Mouse (Mus musculus) CD4-positive, CD25-positive, alpha-beta regulatory T cell, adult 4 months (primary cell): ENCODE measurements around the gene Tmbim1. TPM values are rescaled to one million over a fixed set of nuclear protein-coding genes. Genes with fewer than 3 reads are reported as not detected.

Experiments used
- ATAC-seq: one replicate; pipeline ENCODE4 v1.8.0; 2017
- polyA plus RNA-seq, 2 experiments: library from polyadenylated mRNA; unstranded; fragments of 100-300 nt; shearing (Covaris generic); gene quantifications; one replicate each; pipeline ENCODE4 v1.2.1; 2017

Gene Tmbim1
- polyA plus RNA-seq, 2 experiments from 2014 or later = 16.7 to 27.5 TPM

- no peak for ATAC-seq
Measured at GRCm38 (mm10) chr1:74277883-74278537, 27.4 kb downstream of the Tmbim1 start.

GRCm38 (mm10) chr1:74277041-74277440, 28.4 kb downstream of the Tmbim1 start:
- no peak for ATAC-seq

DNA sequence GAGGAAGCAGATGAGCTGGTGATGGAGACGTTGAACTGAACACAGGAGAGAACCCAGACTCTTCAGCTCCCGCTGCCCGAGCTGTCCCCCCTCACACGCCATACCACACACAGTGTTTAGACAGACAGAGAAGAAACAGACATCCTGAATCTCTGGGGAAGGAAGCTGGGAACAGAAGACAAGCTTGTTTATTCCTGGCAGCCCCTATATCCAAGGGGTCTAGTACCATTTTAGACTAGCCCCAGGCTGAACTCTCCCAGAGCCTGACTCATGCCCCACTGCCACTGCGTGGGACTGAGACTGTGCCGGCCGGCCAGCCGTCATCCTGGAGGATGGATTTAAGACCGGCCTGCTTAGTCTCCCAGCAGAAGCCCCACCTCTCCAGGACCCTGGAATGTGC, 30.4 kb downstream of the Tmbim1 start:
- ATAC-seq = no peak

GRCm38 (mm10) chr1:74271659-74272058, 33.8 kb downstream of the Tmbim1 start:
- no peak for ATAC-seq

DNA sequence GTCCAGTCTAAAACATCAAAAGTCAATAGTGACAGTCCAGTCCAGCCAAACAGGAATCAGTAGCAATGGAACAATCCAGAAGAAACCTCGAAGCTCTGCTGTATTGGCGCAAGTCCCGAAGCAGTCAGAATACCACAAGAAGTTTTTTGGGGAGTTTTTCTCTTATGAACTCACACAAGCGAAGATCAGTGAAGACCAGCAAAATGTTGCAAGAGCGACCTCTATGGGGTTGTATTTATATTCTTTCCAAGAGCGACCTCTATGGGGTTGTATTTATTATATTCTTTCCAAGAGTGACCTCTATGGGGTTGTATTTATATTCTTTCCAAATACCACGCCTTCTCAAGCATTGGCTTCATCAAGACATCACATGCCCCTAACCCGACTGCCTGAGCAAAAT, 36.7 kb downstream of the Tmbim1 start:
- peak; percentile 58 for ATAC-seq

DNA sequence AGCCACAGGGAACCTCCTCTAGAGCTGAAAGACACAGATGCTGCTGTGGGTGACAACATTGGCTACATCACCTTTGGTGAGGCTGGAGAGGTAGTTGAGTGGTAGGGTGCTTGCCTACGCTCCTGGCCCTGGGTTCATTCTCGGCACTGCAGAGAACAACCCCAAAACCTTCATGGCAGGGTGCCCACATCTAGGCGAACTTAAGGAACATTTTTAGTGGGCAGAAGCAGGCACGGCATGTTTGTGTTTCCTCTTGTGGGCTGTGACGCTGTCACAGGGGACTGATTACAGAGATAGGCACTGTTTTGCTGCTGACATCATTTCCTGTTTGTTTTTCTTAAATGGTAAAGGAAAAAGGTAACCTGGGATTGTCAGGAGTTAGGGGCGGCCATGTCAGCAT, 42.9 kb downstream of the Tmbim1 start:
- peak; percentile 82 for ATAC-seq

DNA sequence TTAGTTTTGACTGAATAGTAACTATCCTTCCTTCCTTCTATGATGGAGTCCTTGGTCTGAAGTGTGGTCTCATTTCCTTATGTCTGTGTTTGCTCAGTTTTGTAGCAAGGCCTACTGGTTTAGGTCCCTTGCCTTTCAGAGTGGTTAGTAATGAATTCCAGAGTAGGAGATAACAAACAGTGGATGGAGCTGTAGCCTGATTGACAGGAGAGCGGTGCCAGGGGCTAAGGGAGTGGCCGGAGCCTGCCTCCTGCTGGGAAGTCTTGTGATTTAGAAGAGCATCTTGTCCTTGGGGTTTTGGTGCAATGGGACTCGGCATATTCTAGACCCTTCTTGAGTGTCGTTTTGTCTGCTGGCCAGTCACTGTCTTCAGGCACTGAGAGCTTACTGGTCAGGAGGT, 48.6 kb downstream of the Tmbim1 start:
- ATAC-seq = no peak

- no peak for ATAC-seq
Measured at GRCm38 (mm10) chr1:74255704-74256345, 49.6 kb downstream of the Tmbim1 start.

- ATAC-seq = no peak
Measured at GRCm38 (mm10) chr1:74250096-74250495, 55.3 kb downstream of the Tmbim1 start.

DNA sequence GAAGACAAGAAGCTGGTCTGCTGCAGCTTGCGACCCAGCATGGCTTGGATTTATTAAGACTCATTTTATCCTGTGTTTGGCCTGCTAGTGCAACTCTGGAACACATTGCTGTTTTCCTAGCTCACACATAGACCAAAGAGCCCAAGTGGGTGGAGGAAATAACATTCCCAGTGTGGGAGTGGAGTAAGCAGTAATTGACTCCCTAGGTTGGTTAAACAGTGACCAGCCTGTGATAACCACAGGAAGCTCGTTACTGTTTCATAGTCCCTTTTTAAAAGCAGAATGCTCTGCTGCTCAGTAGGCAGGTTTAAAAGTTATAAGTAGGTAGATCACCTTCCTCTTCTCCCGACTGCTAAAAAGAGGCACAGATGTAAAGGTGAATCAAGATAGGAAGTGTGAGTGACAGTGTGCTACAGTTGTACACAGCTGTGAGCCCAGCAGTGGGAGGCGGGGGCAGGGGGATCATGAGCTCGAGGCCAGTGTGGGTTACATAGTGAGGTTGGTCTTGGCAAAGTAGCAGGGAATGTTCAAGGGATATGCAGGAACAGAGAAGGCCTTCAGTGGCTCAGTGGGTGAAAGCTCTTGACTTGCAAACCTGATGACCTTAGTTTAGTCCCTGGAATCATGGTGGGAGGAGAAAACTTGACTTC, 56.0 kb downstream of the Tmbim1 start:
- ATAC-seq = no peak

DNA sequence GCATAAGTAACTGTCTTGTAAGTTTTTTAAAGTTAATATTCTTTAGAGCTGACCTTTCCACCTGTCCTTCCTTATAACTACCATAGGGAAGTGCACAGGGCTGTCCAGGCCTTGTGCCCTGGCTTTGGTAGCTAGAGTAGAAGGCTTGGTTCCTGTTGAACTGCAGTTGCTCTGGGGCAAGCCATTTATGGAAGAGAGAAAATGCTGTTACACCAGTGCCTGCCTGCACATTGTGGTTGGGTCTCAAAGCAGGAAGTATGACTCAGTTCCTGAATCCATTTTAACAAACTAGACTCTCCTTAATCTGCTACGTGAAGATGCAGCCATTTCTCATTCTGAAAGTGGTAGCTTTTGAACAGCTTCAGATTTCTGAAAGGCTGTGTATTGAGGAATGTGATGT, 56.6 kb downstream of the Tmbim1 start:
- peak; percentile 99 for ATAC-seq

DNA sequence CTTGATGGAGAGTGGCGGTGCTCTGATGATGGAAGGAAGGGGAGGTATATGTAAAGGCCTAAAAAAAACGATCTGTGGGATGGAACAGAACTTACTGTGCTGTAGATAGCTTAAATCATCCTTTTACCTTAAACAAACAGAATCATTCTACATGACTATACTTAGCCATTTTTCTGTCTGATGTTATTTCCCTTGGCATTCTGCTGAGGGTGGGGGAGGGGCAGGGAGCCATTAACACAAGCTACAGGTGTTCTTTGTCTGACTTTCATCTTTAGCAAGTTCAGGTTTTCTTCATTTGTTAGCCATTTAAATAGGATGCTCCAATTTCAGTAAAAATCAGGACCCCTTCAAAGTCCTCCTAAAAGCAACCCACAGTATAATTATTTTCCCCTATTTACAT, 59.9 kb downstream of the Tmbim1 start:
- ATAC-seq = no peak

DNA sequence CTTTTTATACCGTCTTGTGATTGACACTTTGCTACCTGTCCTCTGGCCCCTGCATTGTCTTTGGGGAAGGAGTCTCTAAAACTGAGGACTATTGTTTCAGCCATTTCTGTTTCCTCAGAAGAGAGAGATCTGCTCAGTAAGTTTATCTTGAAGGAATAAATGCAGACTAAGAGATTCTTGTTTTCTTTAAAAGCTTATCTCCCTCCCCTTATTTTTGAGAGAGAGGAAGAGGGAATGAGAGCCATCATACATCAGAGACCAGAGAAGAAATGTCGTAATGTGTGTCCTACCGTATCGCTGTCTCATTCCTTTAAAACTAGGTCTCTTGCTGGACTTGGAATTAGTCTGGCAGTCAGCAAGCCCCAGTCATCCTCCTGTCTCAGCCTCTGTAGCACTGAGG, 64.6 kb downstream of the Tmbim1 start:
- no peak for ATAC-seq

DNA sequence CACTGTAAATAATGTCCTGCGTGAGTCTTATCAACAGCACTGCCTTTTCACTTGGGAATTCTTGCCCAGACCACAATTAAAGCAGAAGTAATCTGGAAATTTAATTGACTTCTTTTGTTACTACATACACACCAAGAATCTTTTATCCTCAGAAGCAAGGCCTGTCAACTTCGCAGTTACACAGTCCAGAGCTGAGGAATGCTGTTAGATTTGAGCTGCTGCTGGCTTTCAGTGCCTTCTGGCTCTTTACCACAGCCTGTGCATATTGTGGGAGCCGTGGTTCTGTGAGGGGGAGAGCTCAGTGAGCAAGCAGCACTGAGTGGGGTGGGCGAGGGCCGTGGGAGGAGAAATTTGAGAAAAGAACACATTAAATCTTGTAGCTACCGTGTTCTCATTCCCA, 65.1 kb downstream of the Tmbim1 start:
- no peak for ATAC-seq

DNA sequence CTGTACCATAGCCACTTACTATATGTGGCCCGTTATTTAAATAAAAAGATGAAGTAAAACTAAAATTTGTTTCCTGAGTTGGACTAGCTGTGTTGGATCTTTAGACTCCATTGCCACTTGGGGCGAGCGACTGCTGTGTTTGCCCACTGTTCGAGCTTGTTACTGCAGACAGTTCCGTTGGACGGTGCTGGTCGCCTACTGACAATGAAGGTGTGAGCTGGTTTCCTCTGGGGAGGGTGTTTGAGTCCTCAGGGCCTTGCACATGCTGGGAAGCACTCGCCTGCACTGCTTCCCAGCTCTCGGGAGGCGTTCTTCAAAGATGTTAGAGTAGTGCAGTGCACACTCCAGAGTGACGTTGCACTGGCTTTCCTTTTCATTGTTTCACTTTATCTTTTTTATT, 65.8 kb downstream of the Tmbim1 start:
- no peak for ATAC-seq

DNA sequence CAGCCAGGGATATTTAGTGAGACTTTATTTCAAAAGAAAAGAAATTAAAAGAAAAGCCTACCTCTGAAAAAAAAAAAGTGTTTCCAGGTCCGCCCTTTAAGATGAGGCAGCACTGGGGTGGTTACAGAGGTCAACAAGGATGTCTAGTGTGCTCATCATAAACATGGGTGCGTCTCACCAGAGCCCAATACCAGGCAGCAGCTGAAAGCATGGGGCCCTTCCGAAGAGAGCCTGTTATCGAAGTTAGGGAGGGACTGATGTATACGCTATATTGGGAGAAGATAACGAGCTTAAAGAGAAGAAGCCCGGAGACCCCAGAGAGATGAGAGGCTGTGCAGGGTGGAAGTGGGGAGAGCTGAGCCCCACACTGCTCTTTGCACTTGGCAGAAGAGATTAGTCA, 66.3 kb downstream of the Tmbim1 start:
- ATAC-seq = peak; percentile 40

Other genes starting within 250 kb of the Tmbim1 start
- gene Tns1, start 181.2 kb downstream of the Tmbim1 start, polyA plus RNA-seq = 10 to 100 TPM; 19.0 to 40.5 TPM
- not detected for gene Rufy4, start 180.1 kb downstream of the Tmbim1 start, polyA plus RNA-seq
- not detected for gene Cxcr2, start 151.6 kb downstream of the Tmbim1 start, polyA plus RNA-seq
- gene Cxcr1, start 111.0 kb downstream of the Tmbim1 start, polyA plus RNA-seq = not detected
- 100 to 1,000 TPM; 614 to 635 TPM for gene Arpc2, start 69.5 kb downstream of the Tmbim1 start, polyA plus RNA-seq
- gene Gpbar1, start 27.1 kb downstream of the Tmbim1 start, polyA plus RNA-seq = 1 to 10 TPM in 1 of 2 experiments, not detected in 1; 1.1 TPM
- gene Aamp, start 20.9 kb downstream of the Tmbim1 start, polyA plus RNA-seq = 100 to 1,000 TPM; 205 to 288 TPM
- 10 to 100 TPM; 78.8 to 83.8 TPM for gene Pnkd, start 20.7 kb downstream of the Tmbim1 start, polyA plus RNA-seq
- under 1 TPM in 1 of 2 experiments, not detected in 1; 0.29 TPM for gene Catip, start 56.5 kb upstream of the Tmbim1 start, polyA plus RNA-seq
- gene Slc11a1, start 69.6 kb upstream of the Tmbim1 start, polyA plus RNA-seq = 1 to 10 TPM in 1 of 2 experiments, under 1 TPM in 1; 0.78 to 4.0 TPM
- 10 to 100 TPM; 39.8 to 48.3 TPM for gene Ctdsp1, start 85.9 kb upstream of the Tmbim1 start, polyA plus RNA-seq
- gene Vil1, start 103.8 kb upstream of the Tmbim1 start, polyA plus RNA-seq = under 1 TPM; 0.23 to 0.33 TPM
- gene Cnot9, start 200.4 kb upstream of the Tmbim1 start, polyA plus RNA-seq = 10 to 100 TPM; 46.3 to 48.5 TPM
- gene Plcd4, start 237.3 kb upstream of the Tmbim1 start, polyA plus RNA-seq = 1 to 10 TPM; 1.7 to 2.2 TPM
- gene Usp37, start 238.7 kb upstream of the Tmbim1 start, polyA plus RNA-seq = 10 to 100 TPM; 30.4 to 38.5 TPM